ENCODE assay signal across 25 mouse cellular contexts in the genomic region with DNA sequence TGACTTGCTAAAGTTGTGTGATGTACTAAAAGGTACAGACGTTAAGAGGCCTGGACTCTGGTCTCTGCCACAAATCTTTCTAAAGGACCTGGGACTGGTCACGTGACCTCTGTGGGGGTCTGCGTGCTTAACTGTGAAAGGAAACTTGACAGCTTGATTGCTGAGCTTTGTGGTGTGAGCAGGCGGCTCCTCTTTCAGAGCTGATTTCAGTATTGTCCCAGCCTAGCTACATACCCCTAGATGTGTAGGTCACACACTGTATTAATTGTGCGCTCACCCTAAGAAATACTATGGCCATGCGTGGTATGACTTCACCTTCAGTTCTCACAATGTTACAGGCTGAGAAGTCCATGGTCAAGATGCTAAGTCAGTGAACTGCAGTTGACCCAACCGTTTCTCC.
DNase-seq lines count a peak whose midpoint lies in the region; ATAC-seq and TF ChIP-seq lines count a peak whose summit lies in the region.
"Had no signal": no experiment of that assay in that cellular context is flagged by ENCODE, and none has a peak within 500 bp of the region (broad histone marks: within the 10 kb centered on the region; RNA-seq: fewer than 3 reads in every experiment).

No protein-coding gene starts in this region.

- H3K9me3 ChIP-seq in neural tube, embryonic 11.5 days (ENCODE audit: control insufficient read depth, low read length), result no peaks in the 10 kb centered on the region
- no peaks in the 10 kb centered on the region for H3K9me3 ChIP-seq in limb, embryonic 10.5 days (replicated peaks)
- H3K9me3 ChIP-seq: G1E; heart, embryonic 12.5 days; hindbrain, embryonic 13.5 days; neural tube, embryonic 12.5 days; stomach, embryonic 15.5 days had no signal

- TF ChIP-seq CTCF in heart, adult 2 months (IDR thresholded peaks at IDR 0.05), result no peak
- no peak for TF ChIP-seq CTCF in lung, adult 2 months (IDR thresholded peaks at IDR 0.05; ENCODE audit: insufficient read depth, low read length)

- no peak overlapping the region for H3K4me3 ChIP-seq in heart, adult 2 months
- H3K4me3 ChIP-seq in neural tube, embryonic 11.5 days (ENCODE audit: low read depth, low read length), result no peak overlapping the region
- H3K4me3 ChIP-seq in limb, embryonic 10.5 days, result no peak overlapping the region
- no peak overlapping the region for H3K4me3 ChIP-seq in lung, adult 2 months (replicated peaks; ENCODE audit: extremely low read depth, low read depth, low read length)
- H3K4me3 ChIP-seq: heart, embryonic 12.5 days; hindbrain, embryonic 13.5 days; neural tube, embryonic 12.5 days; stomach, embryonic 15.5 days had no signal

- no peak overlapping the region for H3K9ac ChIP-seq in heart, adult 2 months (ENCODE audit: low read depth, low read length)
- no peak overlapping the region for H3K9ac ChIP-seq in neural tube, embryonic 11.5 days (ENCODE audit: low read length)
- H3K9ac ChIP-seq: heart, embryonic 12.5 days; hindbrain, embryonic 13.5 days; liver, postnatal 0 days; neural tube, embryonic 12.5 days; stomach, embryonic 15.5 days had no signal

- intact Hi-C loops in heart, adult 2 months (cut with DNase I), result no loop called here

- ATAC-seq in neural tube, embryonic 11.5 days (ENCODE audit: insufficient read depth, low FRiP score, low TSS enrichment), result peak; percentile 41; the same call in 1 of the 2 replicates
- ATAC-seq: liver, postnatal 0 days; Patski had no signal

- 85% methylated on average over 7 of the region's 7 CpGs for WGBS in heart, adult 2 months
- 40% methylated on average over 7 of the region's 7 CpGs for WGBS in neural tube, embryonic 11.5 days
- 51% methylated on average over 7 of the region's 7 CpGs for WGBS in limb, embryonic 10.5 days
- 81% methylated on average over 7 of the region's 7 CpGs for WGBS in lung, adult 2 months

- no peak for TF ChIP-seq POLR2A in heart, adult 2 months (IDR thresholded peaks at IDR 0.05; ENCODE audit: insufficient read depth, low read depth, low read length)
- TF ChIP-seq POLR2A in lung, adult 2 months (IDR thresholded peaks at IDR 0.05; ENCODE audit: borderline replicate concordance, extremely low read depth, low read depth, low read length), result no peak

- no peaks in the 10 kb centered on the region for H3K4me1 ChIP-seq in heart, adult 2 months (ENCODE audit: control insufficient read depth, insufficient read depth, low read length)
- 0 out of 2 replicates have a peak, but pooled peaks cover 5% of the 10 kb centered on the region for H3K4me1 ChIP-seq in neural tube, embryonic 11.5 days (ENCODE audit: control insufficient read depth, insufficient read depth, low read length)
- peaks cover 22% of the 10 kb centered on the region for H3K4me1 ChIP-seq in limb, embryonic 10.5 days
- H3K4me1 ChIP-seq in lung, adult 2 months (ENCODE audit: control insufficient read depth, insufficient read depth, low read length), result no peaks in the 10 kb centered on the region

- no peak overlapping the region for H3K4me2 ChIP-seq in neural tube, embryonic 11.5 days (ENCODE audit: low read depth)
- H3K4me2 ChIP-seq: heart, embryonic 12.5 days; hindbrain, embryonic 13.5 days; neural tube, embryonic 12.5 days; stomach, embryonic 15.5 days had no signal

- no peaks in the 10 kb centered on the region for H3K79me2 ChIP-seq in heart, adult 2 months (replicated peaks; ENCODE audit: control insufficient read depth, insufficient read depth, low read length)

- H3K27ac ChIP-seq in heart, adult 2 months, result no peak overlapping the region
- H3K27ac ChIP-seq in neural tube, embryonic 11.5 days (ENCODE audit: low read depth, low read length), result no peak overlapping the region
- H3K27ac ChIP-seq in limb, embryonic 10.5 days, result no peak overlapping the region
- H3K27ac ChIP-seq: hindbrain, embryonic 13.5 days; kidney, postnatal 0 days; neural tube, embryonic 12.5 days; stomach, embryonic 15.5 days had no signal

- no peak for TF ChIP-seq EP300 in heart, adult 2 months (IDR thresholded peaks at IDR 0.05; ENCODE audit: insufficient read depth, low read depth, low read length)

- H3K27me3 ChIP-seq in heart, adult 2 months (ENCODE audit: control insufficient read depth, insufficient read depth, low read length), result no peaks in the 10 kb centered on the region
- H3K27me3 ChIP-seq in neural tube, embryonic 11.5 days (ENCODE audit: control insufficient read depth, insufficient read depth, low read length), result no peaks in the 10 kb centered on the region
- H3K27me3 ChIP-seq in limb, embryonic 10.5 days (ENCODE audit: low read depth, poor library complexity, severe bottlenecking), result peaks cover 12% of the 10 kb centered on the region; the same call in 1 of the 2 replicates
- H3K27me3 ChIP-seq: CH12.LX; heart, embryonic 12.5 days; hindbrain, embryonic 13.5 days; neural tube, embryonic 12.5 days; Patski; stomach, embryonic 15.5 days had no signal

- DNase-seq in heart, adult 11 months, result peak; percentile 13
- DNase-seq in heart, adult 2 months, result no peak
- peak; percentile 38 for DNase-seq in neural tube, embryonic 11.5 days (ENCODE audit: low spot score)
- DNase-seq in neural tube, embryonic 10.5 days (ENCODE audit: extremely low spot score, low spot score), result no peak
- peak; percentile 43 for DNase-seq in mesoderm, embryonic 11.5 days (ENCODE audit: low read depth, low spot score)
- DNase-seq in limb, embryonic 10.5 days (ENCODE audit: low spot score), result no peak
- DNase-seq in lung, adult 2 months, result no peak
- DNase-seq: adrenal gland, adult 8-10 months; cerebellum, adult 18-20 months; cerebellum, postnatal 14 days; gastrocnemius, postnatal 10 days; heart, postnatal 10 days; kidney, adult 2 months; layer of hippocampus, adult 9-11 months; liver, postnatal 0 days; lung, postnatal 10 days; thymus, postnatal 25 days had no signal

- no peaks in the 10 kb centered on the region for H3K36me3 ChIP-seq in heart, adult 2 months (ENCODE audit: control insufficient read depth, insufficient read depth, low read length)
- H3K36me3 ChIP-seq in neural tube, embryonic 11.5 days (ENCODE audit: control insufficient read depth, insufficient read depth, low read length), result no peaks in the 10 kb centered on the region
- no peaks in the 10 kb centered on the region for H3K36me3 ChIP-seq in limb, embryonic 10.5 days
- H3K36me3 ChIP-seq: G1E; heart, embryonic 12.5 days; hindbrain, embryonic 13.5 days; neural tube, embryonic 12.5 days; stomach, embryonic 15.5 days had no signal

Comparison
In these comparisons a context has a peak if more than half of its experiments do, and no peak if none do; other contexts are left out.
1. DNase-seq: peak in heart, adult 11 months (single experiment), neural tube, embryonic 11.5 days (single experiment) and mesoderm, embryonic 11.5 days (single experiment); none in heart, adult 2 months (0 of 2), neural tube, embryonic 10.5 days (single experiment), limb, embryonic 10.5 days (single experiment) and lung, adult 2 months (single experiment).